Mouse (Mus musculus): Measurements from ENCODE around the gene Bcorl1.

DNA sequence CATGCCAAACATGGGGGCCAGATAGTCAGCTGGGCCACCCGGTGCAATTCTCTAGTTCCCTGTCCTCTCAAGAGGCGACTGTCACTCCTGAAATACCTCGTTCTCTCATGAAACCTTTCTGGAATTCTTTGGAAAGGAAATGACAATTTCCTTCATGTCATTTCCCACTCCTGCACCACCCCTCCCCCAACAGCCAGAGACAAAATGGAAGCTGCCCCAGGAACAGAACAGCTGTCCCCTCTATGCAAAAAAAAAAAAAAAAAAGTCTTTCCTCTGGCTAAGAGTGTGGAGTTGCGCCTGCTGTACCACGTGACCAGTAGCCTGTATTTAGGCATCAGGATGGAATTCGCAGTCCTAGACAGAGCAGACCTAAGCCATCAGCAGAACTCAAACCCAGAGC, 87.1 kb downstream of the Bcorl1 start:
- TF ChIP-seq CTCF (IDR thresholded peaks at IDR 0.05; ENCODE audit: extremely low read depth, insufficient read depth, insufficient read length, insufficient replicate concordance): no peak
- no peak for TF ChIP-seq POLR2A (IDR thresholded peaks at IDR 0.05; ENCODE audit: low read depth, low read length)
